Mouse (Mus musculus) liver, postnatal 0 days (tissue): ENCODE data around the gene Nlgn2. TPM values are rescaled to one million over a fixed set of nuclear protein-coding genes. Genes with fewer than 3 reads are reported as not detected.
A peak's percentile ranks its signal among the peaks of the same experiment; 100 is the strongest.

ENCODE experiments used
- ATAC-seq: fragments of 200-750 bp; cut with Nextera tagmentation; 2 replicates; pipeline ENCODE4 v1.8.0; 2017; ENCODE audit warnings: mild to moderate bottlenecking, moderate library complexity
- DNase-seq: peaks from one replicate; pipeline ENCODE4 v3.0.0-alpha.2; 2016
- H3K27ac ChIP-seq: fragments of 300-500 bp; sonication (generic); 2 replicates; pipeline ENCODE4 v1.5.1; 2014; ENCODE audit warnings: antibody characterized with exemption, moderate library complexity, mild to moderate bottlenecking, low read depth
- H3K27me3 ChIP-seq: fragments of 300-500 bp; sonication (generic); 2 replicates; pipeline ENCODE4 v1.6.1; 2014; ENCODE audit warnings: low read length, control low read depth, mixed read lengths; ENCODE audit not compliant: insufficient read depth
- H3K36me3 ChIP-seq: fragments of 300-500 bp; sonication (generic); replicated peaks from 2 replicates; pipeline ENCODE4 v1.6.1; 2014; ENCODE audit warnings: mild to moderate bottlenecking, control low read depth, low read length, moderate library complexity, mixed read lengths; ENCODE audit not compliant: insufficient read depth
- H3K4me1 ChIP-seq: fragments of 300-500 bp; sonication (generic); 2 replicates; pipeline ENCODE4 v1.6.1; 2014; ENCODE audit warnings: antibody characterized with exemption, mild to moderate bottlenecking, control low read depth; ENCODE audit not compliant: insufficient read depth
- H3K4me2 ChIP-seq: fragments of 300-500 bp; sonication (generic); 2 replicates; pipeline ENCODE4 v1.6.1; 2014; ENCODE audit warnings: low read depth, mild to moderate bottlenecking, low read length, moderate library complexity, mixed read lengths
- H3K4me3 ChIP-seq: fragments of 300-500 bp; sonication (generic); 2 replicates; pipeline ENCODE4 v1.5.1; 2014; ENCODE audit warnings: low read depth, low read length
- H3K9ac ChIP-seq: fragments of 300-500 bp; sonication (generic); replicated peaks from 2 replicates; pipeline ENCODE4 v1.6.1; 2014; ENCODE audit warnings: mild to moderate bottlenecking, moderate library complexity
- H3K9me3 ChIP-seq: fragments of 300-500 bp; sonication (generic); 2 replicates; pipeline ENCODE4 v1.6.1; 2016; ENCODE audit warnings: mild to moderate bottlenecking, control low read depth, low read length, mixed read lengths
- CTCF ChIP-seq: sonication (generic); IDR thresholded peaks from 2 replicates; pipeline ENCODE4 v1.5.1; 2016; ENCODE audit warnings: antibody characterized with exemption, low read depth
- EP300 ChIP-seq: IDR thresholded peaks from 2 replicates; pipeline ENCODE4 v1.6.1; 2016; ENCODE audit warnings: antibody characterized with exemption, low read depth, mild to moderate bottlenecking
- WGBS: fragments of 180-500 bp; shearing (Covaris S2); extraction: QIAGEN DNeasy Blood & Tissue Kit; methylation state at CpG from one replicate; pipeline ENCODE4 v1.1.7; 2014; ENCODE audit not compliant: insufficient replicate concordance; 5-methylcytosine and 5-hydroxymethylcytosine counted together
- polyA plus RNA-seq: library from polyadenylated mRNA; unstranded; fragments of >200 nt; fragmentation: Nextera tagmentation; extraction: Ambion mirVana; gene quantifications from 2 replicates; pipeline ENCODE4 v1.2.1, GENCODE M21; 2015

Nlgn2 gene
- polyA plus RNA-seq, 1 experiment from 2014 or later = 0.60 TPM

DNA sequence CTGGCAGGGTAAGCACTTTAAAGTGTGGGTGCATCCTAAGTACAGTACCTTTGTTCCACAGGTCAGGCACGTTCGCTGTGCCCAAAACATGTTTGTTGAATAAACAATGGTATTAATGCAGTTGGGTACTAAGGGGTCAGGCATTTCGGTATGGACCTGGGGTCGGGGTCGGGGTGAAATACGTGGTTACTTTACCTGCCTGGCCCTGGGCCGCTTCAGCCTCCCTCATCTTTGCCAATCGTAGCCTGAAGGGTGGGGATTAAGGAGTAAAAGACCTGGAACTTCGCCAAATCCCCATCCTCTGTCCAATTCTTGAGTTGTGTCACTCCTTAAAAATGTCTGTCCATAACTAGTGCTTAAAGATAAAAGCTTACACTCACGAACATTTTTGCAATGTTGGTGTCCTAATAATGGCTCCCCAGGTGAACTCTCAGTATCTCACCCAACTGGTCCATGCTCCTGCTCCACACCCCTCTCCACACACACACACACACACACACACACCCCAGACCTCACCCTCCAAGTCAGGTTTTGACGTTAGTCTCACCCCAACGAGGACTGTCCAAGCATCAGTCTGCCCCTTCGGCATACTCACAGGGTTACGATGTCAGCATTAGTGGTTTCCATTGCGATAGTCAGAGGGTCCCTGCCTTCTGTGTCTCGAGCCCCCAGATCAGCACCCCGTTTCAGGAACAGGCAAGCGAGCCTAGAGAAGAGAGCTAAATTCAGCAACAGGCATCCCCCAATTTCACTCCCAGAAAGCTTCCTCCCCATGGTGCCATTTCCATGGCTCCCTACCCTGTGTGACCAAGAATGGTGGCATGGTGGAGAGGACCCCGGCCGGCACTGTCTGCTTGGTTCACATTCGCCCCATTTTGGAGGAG, 44.4 kb upstream of the Nlgn2 start:
- DNase-seq = no peak
- Histone ChIP-seq H3K9ac (peak overlapping the region; percentile 69; the same call in 1 of the 2 replicates), H3K4me3 (peak overlapping the region; percentile 56), H3K27me3 (no peaks in the 10 kb centered on the region), H3K36me3 (0 out of 2 replicates have a peak, but pooled peaks cover 8% of the 10 kb centered on the region), H3K9me3 (no peaks in the 10 kb centered on the region), H3K27ac (peak overlapping the region; percentile 86), H3K4me2 (peak overlapping the region; percentile 89), H3K4me1 (peaks cover 44% of the 10 kb centered on the region)
- ATAC-seq = no peak
- TF ChIP-seq CTCF = no peak
- no peak for TF ChIP-seq EP300
- WGBS = 71% methylated on average over 21 of the region's 21 CpGs

DNA sequence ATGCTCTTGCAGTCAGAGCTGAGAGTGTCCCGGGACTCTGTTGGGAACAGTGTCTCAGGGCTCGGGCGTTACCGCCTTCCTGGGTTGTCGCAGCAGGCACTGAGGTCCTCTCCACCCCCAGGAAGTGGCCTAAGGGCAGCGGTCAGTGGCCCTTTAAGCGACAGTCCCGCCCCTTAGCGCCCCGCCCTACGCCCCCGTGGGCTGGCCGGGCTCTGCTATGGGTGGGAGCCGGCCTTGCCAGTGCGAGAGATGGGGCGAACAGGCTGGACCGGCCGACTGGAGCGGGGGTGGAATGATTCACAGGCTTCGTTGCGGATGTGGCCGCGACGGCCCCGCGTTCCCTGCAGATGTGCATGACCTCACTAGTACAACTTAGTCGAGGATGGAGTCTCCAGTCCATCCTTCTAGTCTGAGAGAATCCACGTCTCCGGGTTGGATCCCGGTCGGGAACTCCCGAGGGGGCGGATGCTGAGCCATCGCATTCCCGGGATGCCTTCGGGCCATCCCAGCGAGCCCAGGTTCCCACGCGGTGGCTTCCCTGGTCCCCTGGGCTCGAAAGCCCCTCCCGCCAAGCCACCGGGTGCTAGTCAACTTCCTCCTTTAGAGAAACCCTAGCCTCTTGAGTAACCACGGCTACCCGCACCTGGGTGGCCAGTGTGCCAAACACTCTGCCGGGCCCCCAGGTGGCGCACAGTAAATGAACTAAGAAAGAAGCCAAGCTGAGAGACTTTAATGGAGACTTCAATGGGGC, 43.4 kb upstream of the Nlgn2 start, which contains the start of gene Kctd11:
Gene Kctd11, minus strand, starts transcription at position 554 of the 751 bp plus-strand sequence.
- peaks cover 46% of the 10 kb centered on the region for H3K4me1 ChIP-seq
- peak; percentile 78 for ATAC-seq

DNA sequence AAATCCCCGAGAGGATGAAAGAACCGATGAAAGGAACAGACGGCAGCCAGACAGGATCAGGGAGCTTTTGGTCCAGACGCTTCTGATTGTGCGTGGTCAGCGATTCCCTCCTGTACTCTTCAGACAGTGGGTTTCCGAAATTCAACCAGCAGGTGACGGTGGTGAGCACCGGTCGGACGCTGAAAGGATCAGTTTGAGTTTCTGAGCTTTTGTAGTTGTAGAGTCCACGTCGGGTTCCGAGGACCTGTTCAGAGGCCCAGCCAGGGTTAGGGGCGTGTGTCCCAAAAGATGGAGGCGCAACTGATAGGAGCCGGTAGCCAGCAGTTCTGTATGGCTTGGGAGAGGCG, 42.9 kb upstream of the Nlgn2 start:
- ATAC-seq (peak; percentile 63), DNase-seq (peak; percentile 81)
- H3K9me3 ChIP-seq = no peaks in the 10 kb centered on the region
- no peaks in the 10 kb centered on the region for H3K27me3 ChIP-seq
- peak; percentile 95 for TF ChIP-seq CTCF
- no peak for TF ChIP-seq EP300
- peak overlapping the region; percentile 69 for H3K9ac ChIP-seq
- H3K27ac ChIP-seq = peak overlapping the region; percentile 86
- peak overlapping the region; percentile 89 for H3K4me2 ChIP-seq
- peaks cover 47% of the 10 kb centered on the region for H3K4me1 ChIP-seq
- H3K36me3 ChIP-seq = 0 out of 2 replicates have a peak, but pooled peaks cover 5% of the 10 kb centered on the region
- 1% methylated on average over 18 of the region's 18 CpGs for WGBS
- peak overlapping the region; percentile 56 for H3K4me3 ChIP-seq

More for the DNA sequence above, 43.4 kb upstream of the Nlgn2 start, which contains the start of gene Kctd11:
- Histone ChIP-seq H3K4me3 (peak within 1 kb of the TSS; percentile 56), H3K27ac (peak within 1 kb of the TSS; percentile 86), H3K9ac (peak within 1 kb of the TSS; percentile 69), H3K9me3 (no peaks in the 10 kb centered on the region), H3K36me3 (0 out of 2 replicates have a peak, but pooled peaks cover 5% of the 10 kb centered on the region), H3K27me3 (no peaks in the 10 kb centered on the region), H3K4me2 (peak within 1 kb of the TSS; percentile 89)
- peak; percentile 86 for DNase-seq
- 2% methylated on average over 45 of the region's 46 CpGs for WGBS
- peak; percentile 21; the same call in 1 of the 2 replicates for TF ChIP-seq EP300
- peak; percentile 65 for TF ChIP-seq CTCF

DNA sequence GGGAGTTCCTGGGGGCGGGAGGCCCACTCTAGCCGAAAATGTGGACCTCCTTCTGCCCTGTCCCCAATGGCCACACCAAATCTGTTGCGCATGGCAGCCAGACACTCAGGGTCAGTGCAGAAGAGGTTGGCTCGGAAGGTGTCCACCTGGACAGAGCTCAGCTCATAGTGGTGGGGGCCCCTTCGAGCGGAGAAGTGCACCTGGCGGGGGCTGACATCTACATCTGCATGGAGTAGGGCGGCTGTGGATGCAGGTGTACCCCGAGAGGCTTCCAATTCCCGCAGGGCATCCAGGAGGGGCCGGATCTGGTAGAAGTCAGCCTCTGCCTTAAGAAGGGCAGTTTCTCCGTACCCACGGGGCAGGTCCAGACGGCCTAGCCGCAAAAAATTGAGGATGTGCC, 42.1 kb upstream of the Nlgn2 start:
- WGBS = 68% methylated on average over 15 of the region's 15 CpGs
- DNase-seq = no peak
- peak overlapping the region; percentile 89 for H3K4me2 ChIP-seq
- H3K9me3 ChIP-seq = no peaks in the 10 kb centered on the region
- H3K9ac ChIP-seq = peak overlapping the region; percentile 69; the same call in 1 of the 2 replicates
- H3K4me1 ChIP-seq = peaks cover 47% of the 10 kb centered on the region
- H3K27ac ChIP-seq = no peak overlapping the region
- 0 out of 2 replicates have a peak, but pooled peaks cover 5% of the 10 kb centered on the region for H3K36me3 ChIP-seq
- no peaks in the 10 kb centered on the region for H3K27me3 ChIP-seq
- no peak overlapping the region for H3K4me3 ChIP-seq
- TF ChIP-seq CTCF = no peak
- TF ChIP-seq EP300 = no peak
- ATAC-seq = no peak

DNA sequence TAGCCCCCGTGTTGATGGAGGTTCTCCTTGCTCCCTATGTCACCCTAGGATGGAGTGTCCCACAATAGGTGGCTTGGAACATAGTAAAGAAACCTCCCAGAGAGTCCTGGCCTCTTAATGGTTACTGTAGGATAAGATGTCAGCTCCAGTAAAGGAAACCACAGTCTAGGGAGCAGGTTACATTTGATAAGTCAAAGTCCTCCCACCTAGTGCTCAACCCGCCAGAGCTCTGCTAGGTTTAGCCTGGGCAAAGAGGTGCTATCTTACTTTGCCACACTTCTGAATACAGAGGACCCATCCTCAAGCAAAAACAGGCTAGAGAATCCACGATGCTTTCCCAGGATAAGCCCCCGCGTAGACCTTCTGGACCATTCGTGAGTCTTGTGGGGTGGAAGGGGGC, 41.4 kb upstream of the Nlgn2 start:
- H3K9me3 ChIP-seq = no peaks in the 10 kb centered on the region
- H3K9ac ChIP-seq = no peak overlapping the region
- H3K4me2 ChIP-seq = peak overlapping the region; percentile 89
- no peak overlapping the region for H3K27ac ChIP-seq
- ATAC-seq (no peak), DNase-seq (no peak)
- peaks cover 46% of the 10 kb centered on the region for H3K4me1 ChIP-seq
- no peak for TF ChIP-seq EP300
- 58% methylated on average over 6 of the region's 6 CpGs for WGBS
- no peak overlapping the region for H3K4me3 ChIP-seq
- no peaks in the 10 kb centered on the region for H3K27me3 ChIP-seq
- H3K36me3 ChIP-seq = 0 out of 2 replicates have a peak, but pooled peaks cover 5% of the 10 kb centered on the region

DNA sequence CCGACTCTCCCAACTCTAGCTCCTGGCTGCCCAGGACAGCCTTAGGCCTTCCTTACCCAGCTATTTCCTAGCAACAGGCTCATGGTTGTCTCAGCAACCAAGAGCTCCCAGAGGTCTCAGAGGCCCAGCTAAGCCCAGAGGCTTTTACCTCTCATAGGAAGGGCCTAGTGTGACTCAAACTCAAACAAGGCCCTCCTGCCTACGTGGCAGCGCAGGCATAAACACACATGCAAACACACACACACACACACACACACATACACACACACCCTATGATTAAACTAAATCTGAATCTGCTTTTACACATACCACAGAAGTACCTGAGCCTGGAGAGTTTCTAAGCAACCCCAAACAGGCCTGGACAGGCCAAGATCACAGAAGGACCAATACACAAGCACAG, 40.8 kb upstream of the Nlgn2 start:
- Histone ChIP-seq H3K4me3 (no peak overlapping the region), H3K4me2 (0 out of 2 replicates have a peak overlapping the region, but pooled peaks have one; percentile 20), H3K4me1 (peaks cover 45% of the 10 kb centered on the region), H3K27ac (no peak overlapping the region), H3K9ac (no peak overlapping the region), H3K27me3 (no peaks in the 10 kb centered on the region), H3K9me3 (no peaks in the 10 kb centered on the region), H3K36me3 (0 out of 2 replicates have a peak, but pooled peaks cover under 1% of the 10 kb centered on the region)
- no peak for TF ChIP-seq CTCF
- no peak for ATAC-seq
- 80% methylated on average over 3 of the region's 3 CpGs for WGBS
- DNase-seq = no peak
